Mouse (Mus musculus) lung, postnatal 14 days (tissue): Measurements from ENCODE around the gene Gpld1.

Experiments used
- DNase-seq: peaks from one replicate; pipeline ENCODE4 v3.0.0; 2021

The Gpld1 gene

DNA sequence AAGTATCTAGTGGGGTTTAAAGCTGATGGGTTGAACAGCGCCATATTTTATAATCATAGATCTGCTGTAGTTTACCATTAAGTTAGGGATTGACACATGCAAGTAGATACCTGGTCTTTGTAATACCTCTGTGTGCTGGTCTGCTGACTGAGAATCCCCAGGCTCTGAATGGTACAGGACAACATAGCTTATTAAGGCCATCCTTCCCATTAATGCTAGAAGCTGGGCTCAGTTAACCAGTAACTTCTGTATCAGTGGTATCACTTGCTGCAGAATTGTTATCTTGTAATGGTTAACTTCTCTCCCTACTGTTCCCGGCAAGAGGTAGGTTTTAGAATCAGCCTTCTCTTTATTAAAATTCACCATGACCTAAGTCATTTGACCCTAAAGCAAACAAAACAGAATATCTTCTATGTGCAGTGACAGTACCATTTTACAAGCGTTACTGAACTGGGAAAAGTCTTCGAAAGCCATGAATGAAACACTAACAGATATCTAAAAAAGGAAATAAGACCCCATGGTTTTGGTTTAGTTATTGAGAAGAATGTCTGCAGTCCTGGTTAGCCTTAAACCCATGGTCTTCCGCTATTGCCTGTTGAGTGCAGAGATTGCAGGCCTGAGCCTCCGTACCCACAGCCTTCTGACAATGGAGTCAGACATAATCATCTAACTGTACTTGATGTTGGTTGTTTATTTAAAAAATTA is 83.6 kb downstream of the Gpld1 start:
- DNase-seq = no peak

GRCm38 (mm10) chr13:25027114-25027425 is 84.1 kb downstream of the Gpld1 start:
- DNase-seq = no peak

DNA sequence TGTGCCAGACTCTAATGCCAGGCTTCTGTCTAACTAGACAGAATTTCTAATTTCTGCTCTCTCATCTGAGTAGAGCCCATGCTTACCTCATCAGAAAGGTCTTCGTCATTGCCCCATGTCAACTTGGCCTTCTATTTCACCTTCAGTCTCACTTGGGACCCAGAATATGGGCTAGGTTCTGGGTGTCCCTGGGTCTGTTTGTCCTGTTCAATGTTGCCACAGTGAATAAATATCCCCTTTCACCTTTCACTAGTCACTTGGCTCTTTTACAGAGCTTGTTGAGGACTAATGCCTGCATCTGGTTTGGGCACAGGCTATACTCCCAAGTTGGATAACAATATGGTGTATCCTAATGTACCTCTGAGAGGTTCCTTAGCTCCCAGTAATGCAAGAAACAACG is 96.5 kb downstream of the Gpld1 start:
- no peak for DNase-seq
